Mouse (Mus musculus): ENCODE results near the gene Pcgf6.
A peak's percentile ranks its signal among the peaks of the same experiment; 100 is the strongest.

The Pcgf6 gene

GRCm38 (mm10) chr19:47050271-47051032, at the start of gene Pcgf6:
Gene Pcgf6, minus strand, starts transcription at chr19:47050906.
- peak; percentile 83 to 86 for DNase-seq

- peak; percentile 96 to 97 for DNase-seq
Measured at GRCm38 (mm10) chr19:47090550-47091156, 39.9 kb upstream of the Pcgf6 start, which contains the start of the genes Usmg5 and Pdcd11. Gene Usmg5, minus strand, starts transcription at chr19:47090647. Gene Pdcd11, plus strand, starts transcription at chr19:47090768.

DNA sequence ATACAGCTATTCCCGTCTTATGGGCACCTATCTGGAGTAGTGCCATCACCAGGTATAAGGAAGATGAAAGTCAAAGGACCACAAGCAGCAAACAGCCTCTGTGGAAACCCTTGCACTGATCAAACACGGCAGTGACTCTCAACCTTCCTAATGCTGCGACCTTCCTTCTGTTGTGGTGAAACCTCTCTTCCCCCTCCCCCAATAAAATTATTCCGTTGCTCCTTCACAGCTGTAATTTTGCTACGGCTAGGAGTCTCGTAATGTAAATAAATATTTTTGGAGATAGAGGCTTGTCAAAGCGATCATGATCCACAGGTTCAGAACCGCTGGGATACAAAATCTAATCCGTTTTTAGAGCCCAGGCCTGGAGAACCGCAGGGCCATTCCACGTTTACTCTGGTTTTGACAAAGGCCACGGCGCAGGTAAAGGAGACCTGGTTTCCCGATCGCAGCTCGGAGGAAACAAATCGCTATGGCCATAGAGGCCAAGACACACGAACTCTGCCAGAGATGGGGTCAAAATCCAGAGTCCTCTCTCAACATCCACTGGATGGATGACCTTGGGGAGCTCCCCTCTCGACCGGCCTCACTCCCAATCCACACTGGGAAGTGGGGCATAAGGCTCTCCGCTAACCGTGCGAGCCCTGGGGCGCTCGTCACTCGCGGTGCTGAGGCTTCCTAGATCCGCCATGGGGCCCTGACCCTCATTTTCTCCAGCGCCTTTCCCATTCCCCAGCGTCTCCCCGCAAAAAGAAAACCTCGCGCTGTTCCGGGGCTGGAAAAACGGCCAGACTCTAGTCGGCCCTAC, 39.2 kb upstream of the Pcgf6 start:
- DNase-seq, result no peak

DNA sequence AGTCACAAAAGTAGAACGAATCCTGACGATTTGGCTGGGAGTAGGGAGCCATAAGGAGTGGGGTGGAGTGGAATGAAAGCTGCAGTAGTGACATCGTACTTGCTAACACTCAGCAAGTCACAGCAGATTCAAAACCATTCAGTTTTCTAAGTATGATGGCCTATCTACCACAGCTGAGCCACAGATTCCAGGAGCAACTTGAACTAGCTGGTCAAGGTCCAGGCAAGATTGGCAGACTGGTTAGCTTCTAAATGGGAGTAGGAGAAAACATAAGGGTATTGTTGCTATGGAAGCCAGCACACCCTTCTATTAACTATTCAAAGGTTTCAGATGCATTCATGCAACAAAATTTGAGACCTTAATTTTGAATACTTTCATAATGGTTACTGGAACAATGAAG, 37.5 kb upstream of the Pcgf6 start:
- no peak for DNase-seq

GRCm38 (mm10) chr19:47067924-47068611, 17.4 kb upstream of the Pcgf6 start:
- peak; percentile 87 to 89 for DNase-seq

DNA sequence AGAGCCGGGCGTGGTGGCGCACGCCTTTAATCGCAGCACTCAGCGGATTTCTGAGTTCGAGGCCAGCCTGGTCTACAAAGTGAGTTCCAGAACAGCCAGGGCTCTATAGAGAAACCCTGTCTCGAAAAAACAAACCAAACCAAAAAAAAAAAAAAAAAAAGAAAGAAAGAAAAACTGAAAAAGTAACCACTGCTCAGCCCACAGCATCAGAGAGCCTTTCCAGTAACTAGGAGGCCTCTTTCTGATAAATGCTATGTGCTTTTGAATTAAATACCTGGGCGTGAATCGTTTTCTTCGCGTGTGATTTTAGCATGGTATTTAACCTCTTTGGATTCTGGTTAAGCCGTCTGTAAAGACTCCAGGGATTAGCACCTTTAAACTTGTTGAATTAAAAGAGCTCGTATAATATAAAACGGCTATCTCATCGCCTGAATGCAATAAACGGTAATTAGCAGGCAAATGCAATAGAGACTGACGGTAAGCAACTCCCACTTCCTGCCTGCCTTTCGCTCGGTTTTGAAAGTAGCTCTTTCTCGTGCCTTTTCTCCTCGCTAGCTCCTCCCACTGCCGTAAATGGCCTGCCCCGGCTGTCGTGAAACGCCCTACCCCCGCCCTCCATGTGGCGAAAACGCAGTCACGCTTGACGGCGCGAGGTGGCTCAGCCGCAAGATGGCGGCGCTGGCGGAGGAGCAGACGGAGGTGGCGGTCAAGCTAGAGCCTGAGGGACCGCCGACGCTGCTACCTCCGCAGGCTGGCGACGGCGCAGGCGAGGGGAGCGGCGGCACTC, 16.6 kb upstream of the Pcgf6 start, which contains the start of gene Taf5:
Gene Taf5, plus strand, starts transcription at position 651 of the 787 bp plus-strand sequence.
- DNase-seq, result peak; percentile 97 to 98

- no peak for DNase-seq
Measured at GRCm38 (mm10) chr19:47065860-47066259, 15.2 kb upstream of the Pcgf6 start.

GRCm38 (mm10) chr19:47057684-47058083, 7.0 kb upstream of the Pcgf6 start:
- DNase-seq, result no peak

DNA sequence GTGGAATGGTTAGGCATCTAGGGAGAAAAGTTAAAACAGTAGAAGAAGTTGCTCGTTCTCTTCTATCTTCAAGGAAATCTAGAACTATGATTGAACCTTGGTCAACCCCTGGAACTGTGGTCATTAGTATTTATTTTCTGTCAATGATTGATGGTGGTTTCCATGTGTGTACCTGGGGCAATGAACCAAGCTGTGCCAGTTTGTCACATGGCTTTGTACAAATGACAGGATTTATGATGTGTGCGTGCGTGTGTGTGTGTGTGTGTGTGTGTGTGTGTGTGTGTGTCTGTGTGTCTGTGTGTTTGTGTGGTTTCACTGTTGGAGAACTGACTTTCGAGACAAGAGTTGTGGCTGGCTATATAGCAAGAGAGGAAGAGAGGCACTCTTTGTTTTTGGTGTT, 2.8 kb upstream of the Pcgf6 start:
- no peak for DNase-seq

DNA sequence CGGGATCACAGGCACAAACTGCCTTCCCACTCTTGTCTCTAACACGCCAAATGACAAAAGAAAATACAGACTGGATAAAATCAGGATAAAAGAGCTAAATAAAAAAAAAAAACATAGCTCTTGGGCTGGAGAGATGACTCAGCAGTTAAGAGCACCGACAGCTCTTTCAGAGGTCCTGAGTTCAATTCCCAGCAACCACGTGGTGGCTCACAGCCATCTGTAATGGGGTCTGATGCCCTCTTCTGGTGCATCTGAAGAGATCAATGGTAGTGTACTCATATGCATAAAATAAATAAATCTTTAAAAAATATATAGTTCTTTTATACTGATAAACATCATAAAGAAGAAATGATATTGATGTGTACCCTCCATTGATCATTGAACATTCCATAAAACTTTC, 2.2 kb upstream of the Pcgf6 start:
- DNase-seq, result no peak

DNA sequence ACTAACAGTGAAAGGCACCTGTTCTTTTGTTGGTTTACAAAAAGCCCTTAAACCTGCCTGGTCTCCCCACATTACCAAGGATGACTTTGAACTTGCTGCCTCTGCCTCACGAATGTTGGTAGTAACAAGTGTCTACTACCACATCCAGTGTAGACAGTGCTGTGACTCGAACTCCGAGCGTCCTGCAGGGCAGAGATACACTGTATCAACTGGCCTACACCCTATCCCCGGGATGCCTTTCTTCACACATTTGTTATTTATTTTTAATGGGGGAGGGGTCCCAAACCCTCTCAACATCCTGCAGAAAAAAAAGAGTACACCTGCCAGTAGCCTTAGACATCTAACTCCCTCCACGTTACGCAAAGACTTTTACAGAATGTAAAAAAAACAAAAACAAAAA, 866 bp downstream of the Pcgf6 start:
- no peak for DNase-seq

DNA sequence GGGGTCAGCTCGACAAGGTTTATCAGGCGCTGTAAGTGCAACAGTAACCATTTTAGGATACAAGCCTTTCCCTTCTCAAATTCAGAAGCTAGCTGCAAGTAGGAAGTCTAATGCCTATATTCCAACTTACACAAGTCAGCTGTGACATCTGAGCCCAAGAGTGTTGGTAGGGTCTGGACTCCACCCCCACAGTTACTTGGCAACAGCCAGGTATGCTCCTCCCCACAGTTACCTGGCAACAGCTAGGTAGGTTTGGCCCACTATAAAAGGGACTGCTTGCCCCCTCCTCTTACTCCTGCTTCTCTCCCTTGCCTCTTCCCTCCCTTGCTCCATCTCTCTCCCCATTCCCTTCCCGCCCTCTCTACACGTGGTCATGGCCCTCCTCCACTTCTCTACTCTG, 1.6 kb downstream of the Pcgf6 start:
- peak in 1 of 2 experiments; percentile 25 for DNase-seq

DNA sequence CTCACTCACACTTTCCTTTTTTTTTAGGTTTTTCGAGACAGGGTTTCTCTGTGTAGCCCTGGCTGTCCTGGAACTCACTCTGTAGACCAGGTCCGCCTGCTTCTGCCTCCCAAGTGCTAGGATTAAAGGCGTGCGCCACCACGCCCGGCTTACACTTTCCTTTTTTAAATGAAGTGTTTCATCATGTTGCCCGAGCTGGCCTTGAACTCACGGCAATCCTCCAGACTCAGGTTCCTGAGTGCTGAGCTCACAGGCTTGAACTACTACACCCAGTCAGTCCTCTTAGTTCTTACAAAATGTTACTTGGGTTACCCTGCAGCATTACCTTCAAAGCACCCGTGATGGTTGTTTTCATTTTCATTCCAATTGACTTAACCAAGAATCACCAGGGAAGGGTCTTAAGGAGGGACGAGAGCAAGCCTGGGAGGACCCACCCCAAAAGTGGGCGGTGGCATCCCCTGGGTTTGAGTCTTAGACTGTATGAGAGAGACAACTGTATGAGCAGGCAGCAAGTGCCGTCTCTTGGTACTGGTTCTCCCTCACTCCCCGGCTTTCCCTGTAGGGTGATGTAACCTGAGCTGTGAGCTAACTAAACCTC, 3.4 kb downstream of the Pcgf6 start:
- DNase-seq, result no peak

GRCm38 (mm10) chr19:47046343-47046742, 4.4 kb downstream of the Pcgf6 start:
- DNase-seq, result no peak

DNA sequence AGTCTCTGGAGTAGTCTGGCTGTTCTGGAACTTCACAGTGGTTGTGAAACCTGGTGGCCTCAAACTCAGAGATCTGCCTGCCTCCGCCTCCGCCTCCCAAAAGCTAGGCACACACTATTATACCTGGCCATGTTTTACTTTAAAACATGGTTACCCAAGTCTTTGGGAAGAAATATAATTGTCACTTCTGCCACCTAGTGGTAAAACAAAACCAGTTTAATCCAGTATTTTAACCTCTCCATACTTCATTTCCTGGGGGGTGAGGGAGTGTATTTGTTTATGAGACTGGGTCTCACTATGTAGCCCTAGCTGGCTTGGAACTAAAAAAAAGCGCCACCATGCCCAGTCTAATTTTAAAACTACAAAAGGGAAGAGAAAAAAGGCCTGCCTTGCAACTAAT, 7.1 kb downstream of the Pcgf6 start:
- DNase-seq, result no peak

- no peak for DNase-seq
Measured at GRCm38 (mm10) chr19:47040720-47041473, 9.8 kb downstream of the Pcgf6 start.

DNA sequence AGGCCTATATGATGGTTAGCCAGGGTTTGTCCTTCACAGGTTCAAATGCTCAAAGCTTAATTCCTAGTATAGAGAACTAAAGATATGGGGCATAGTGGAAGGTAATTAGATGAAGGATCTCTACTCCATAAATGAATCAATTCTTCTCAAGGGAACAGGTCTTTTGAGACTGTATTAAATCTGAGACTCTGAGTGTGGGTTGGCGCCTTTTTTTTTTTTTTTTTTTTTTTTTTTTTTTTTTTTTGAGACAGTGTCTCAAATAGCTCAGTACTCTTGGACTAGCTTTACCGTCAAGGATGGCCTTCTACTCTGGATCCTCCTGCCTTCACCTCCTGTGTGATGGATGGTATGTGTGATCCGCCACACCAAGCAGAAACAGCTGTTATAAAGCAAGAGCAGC, 14.1 kb downstream of the Pcgf6 start:
- DNase-seq, result no peak

DNA sequence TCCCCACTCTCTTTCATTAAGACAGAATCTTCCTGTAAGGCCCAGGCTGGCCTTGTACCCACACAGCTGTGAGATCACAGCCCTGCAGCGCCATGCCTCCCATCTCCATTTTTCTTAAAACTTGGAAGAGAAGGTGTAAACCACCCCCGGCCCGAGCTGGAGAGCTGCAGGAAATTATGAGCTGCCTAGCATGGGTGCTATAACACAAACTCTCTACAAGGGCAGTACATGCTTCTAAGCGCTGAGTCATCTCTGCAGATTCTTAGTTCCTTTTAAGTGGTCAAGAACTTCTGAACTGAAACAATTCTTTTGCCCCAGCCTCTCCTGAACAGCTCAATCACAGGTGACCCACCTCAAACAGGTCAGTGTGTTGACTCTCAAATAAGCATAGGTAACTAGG, 15.8 kb downstream of the Pcgf6 start:
- DNase-seq, result no peak

DNA sequence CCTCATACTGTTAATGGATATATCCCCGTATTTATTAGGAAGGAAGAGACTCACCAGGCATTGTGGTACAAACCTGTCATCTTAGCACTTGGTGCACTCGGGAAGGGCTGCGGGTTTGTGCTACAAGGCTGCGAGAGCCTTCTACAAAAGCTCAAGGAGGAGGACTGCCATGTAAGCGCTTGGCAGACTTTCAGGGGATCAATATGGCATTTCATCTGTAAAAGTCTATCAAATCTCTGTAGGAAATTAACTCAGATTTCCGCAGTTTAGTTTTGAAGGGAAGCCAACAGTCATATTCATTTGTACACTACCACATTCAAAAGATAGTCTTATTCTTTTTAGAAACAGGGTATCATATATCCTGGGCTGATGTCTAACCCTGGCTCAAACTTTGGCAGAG, 18.9 kb downstream of the Pcgf6 start:
- DNase-seq, result no peak

GRCm38 (mm10) chr19:47029796-47030195, 20.9 kb downstream of the Pcgf6 start:
- DNase-seq, result no peak

- DNase-seq, result no peak
Measured at GRCm38 (mm10) chr19:47026513-47026912, 24.2 kb downstream of the Pcgf6 start.
